Mouse (Mus musculus) midbrain, embryonic 16.5 days (tissue): ENCODE results near the gene Foxe3. TPM values are rescaled to one million over a fixed set of nuclear protein-coding genes. Genes with fewer than 3 reads are reported as not detected.
A peak's percentile ranks its signal among the peaks of the same experiment; 100 is the strongest.

Experiments used
- ATAC-seq: fragments of 200-750 bp; cut with Nextera tagmentation; 2 replicates; pipeline ENCODE4 v1.8.0; 2017; ENCODE audit warnings: moderate TSS enrichment
- H3K27ac ChIP-seq: fragments of 300-500 bp; sonication (generic); 2 replicates; pipeline ENCODE4 v1.5.1; 2014; ENCODE audit warnings: mild to moderate bottlenecking, low read length, mixed read lengths
- H3K27me3 ChIP-seq: fragments of 300-500 bp; sonication (generic); 2 replicates; pipeline ENCODE4 v1.6.1; 2014; ENCODE audit warnings: low read depth, low read length, mixed read lengths; ENCODE audit not compliant: control insufficient read depth, insufficient read depth
- H3K36me3 ChIP-seq: fragments of 300-500 bp; sonication (generic); 2 replicates; pipeline ENCODE4 v1.6.1; 2014; ENCODE audit warnings: mild to moderate bottlenecking, low read length, moderate library complexity, mixed read lengths; ENCODE audit not compliant: control insufficient read depth, insufficient read depth
- H3K4me1 ChIP-seq: fragments of 300-500 bp; sonication (generic); 2 replicates; pipeline ENCODE4 v1.6.1; 2014; ENCODE audit warnings: mild to moderate bottlenecking, low read length, mixed read lengths; ENCODE audit not compliant: control insufficient read depth, insufficient read depth
- H3K4me2 ChIP-seq: fragments of 300-500 bp; sonication (generic); 2 replicates; pipeline ENCODE4 v1.6.1; 2014; ENCODE audit warnings: mild to moderate bottlenecking, low read length, mixed read lengths
- H3K4me3 ChIP-seq: fragments of 300-500 bp; sonication (generic); 2 replicates; pipeline ENCODE4 v1.5.1; 2014; ENCODE audit warnings: low read depth, mild to moderate bottlenecking, low read length, moderate library complexity, mixed read lengths
- H3K9ac ChIP-seq: fragments of 300-500 bp; sonication (generic); 2 replicates; pipeline ENCODE4 v1.6.1; 2014; ENCODE audit warnings: low read depth, low read length, mixed read lengths
- H3K9me3 ChIP-seq: fragments of 300-500 bp; sonication (generic); replicated peaks from 2 replicates; pipeline ENCODE4 v1.6.1; 2014; ENCODE audit warnings: mild to moderate bottlenecking, low read length, mixed read lengths; ENCODE audit not compliant: control insufficient read depth, poor library complexity, severe bottlenecking
- WGBS: fragments of 180-500 bp; shearing (Covaris S2); extraction: QIAGEN DNeasy Blood & Tissue Kit; methylation state at CpG from one replicate; pipeline ENCODE4 v1.1.7; 2014; 5-methylcytosine and 5-hydroxymethylcytosine counted together
- polyA plus RNA-seq: library from polyadenylated mRNA; unstranded; fragments of >200 nt; fragmentation: Nextera tagmentation; extraction: Ambion mirVana; gene quantifications from 2 replicates; pipeline ENCODE4 v1.2.1, GENCODE M21; 2015

Foxe3 gene
- polyA plus RNA-seq, 1 experiment from 2014 or later, result not detected

GRCm38 (mm10) chr4:114902641-114903421, 23.0 kb downstream of the Foxe3 start:
- peaks cover 2% of the 10 kb centered on the region; the same call in 1 of the 2 replicates for H3K4me1 ChIP-seq
- H3K9ac ChIP-seq, result no peak overlapping the region
- peaks cover 62% of the 10 kb centered on the region for H3K27me3 ChIP-seq
- H3K4me3 ChIP-seq, result no peak overlapping the region
- WGBS, result under 1% methylated on average over 39 of the region's 39 CpGs
- no peak overlapping the region for H3K4me2 ChIP-seq
- no peaks in the 10 kb centered on the region for H3K9me3 ChIP-seq
- no peaks in the 10 kb centered on the region for H3K36me3 ChIP-seq
- no peak overlapping the region for H3K27ac ChIP-seq
- no peak for ATAC-seq

- Histone ChIP-seq H3K9me3 (no peaks in the 10 kb centered on the region), H3K4me2 (no peak overlapping the region), H3K36me3 (no peaks in the 10 kb centered on the region), H3K4me3 (no peak overlapping the region), H3K9ac (no peak overlapping the region), H3K4me1 (peaks cover 2% of the 10 kb centered on the region; the same call in 1 of the 2 replicates), H3K27me3 (peaks cover 66% of the 10 kb centered on the region), H3K27ac (no peak overlapping the region)
- no peak for ATAC-seq
- WGBS, result under 1% methylated on average over 42 of the region's 42 CpGs
These were observed 24.0 kb downstream of the Foxe3 start for GRCm38 (mm10) chr4:114901643-114902351.

- Histone ChIP-seq H3K4me1 (peaks cover 2% of the 10 kb centered on the region; the same call in 1 of the 2 replicates), H3K36me3 (no peaks in the 10 kb centered on the region), H3K27me3 (peaks cover 67% of the 10 kb centered on the region), H3K9ac (no peak overlapping the region), H3K4me3 (no peak overlapping the region), H3K27ac (no peak overlapping the region), H3K9me3 (no peaks in the 10 kb centered on the region), H3K4me2 (no peak overlapping the region)
- ATAC-seq, result no peak
- 1% methylated on average over 33 of the region's 33 CpGs for WGBS
These were observed 24.8 kb downstream of the Foxe3 start for GRCm38 (mm10) chr4:114900866-114901642.

GRCm38 (mm10) chr4:114899885-114900284, 25.9 kb downstream of the Foxe3 start:
- H3K27ac ChIP-seq, result no peak overlapping the region
- ATAC-seq, result no peak
- WGBS, result 5% methylated on average over 3 of the region's 3 CpGs
- H3K36me3 ChIP-seq, result no peaks in the 10 kb centered on the region
- H3K4me2 ChIP-seq, result no peak overlapping the region
- no peak overlapping the region for H3K4me3 ChIP-seq
- peaks cover 55% of the 10 kb centered on the region for H3K27me3 ChIP-seq
- peaks cover 2% of the 10 kb centered on the region; the same call in 1 of the 2 replicates for H3K4me1 ChIP-seq
- H3K9ac ChIP-seq, result no peak overlapping the region
- H3K9me3 ChIP-seq, result no peaks in the 10 kb centered on the region

DNA sequence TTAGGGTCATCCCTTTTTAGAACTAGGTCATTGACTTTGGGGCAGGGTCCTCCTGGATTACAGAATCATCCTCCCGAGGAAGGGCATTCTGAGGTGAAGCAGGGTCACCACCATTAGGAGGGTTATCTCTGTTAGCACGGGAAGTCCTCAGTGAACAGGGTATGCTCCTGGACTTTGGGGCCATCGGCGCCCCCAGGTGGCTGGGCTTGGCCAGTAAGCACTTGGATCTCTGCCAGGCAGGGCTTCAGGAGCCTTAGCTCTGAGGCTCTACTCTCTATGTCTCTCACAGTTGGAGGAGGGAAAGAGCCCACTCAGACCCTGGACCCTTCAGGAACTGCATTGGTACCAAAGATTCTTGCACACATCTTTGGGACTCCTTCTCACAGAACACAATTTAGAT, 28.0 kb downstream of the Foxe3 start:
- Histone ChIP-seq H3K9me3 (no peaks in the 10 kb centered on the region), H3K9ac (no peak overlapping the region), H3K4me3 (no peak overlapping the region), H3K27me3 (peaks cover 46% of the 10 kb centered on the region), H3K27ac (no peak overlapping the region), H3K4me2 (no peak overlapping the region), H3K4me1 (peaks cover 2% of the 10 kb centered on the region; the same call in 1 of the 2 replicates), H3K36me3 (no peaks in the 10 kb centered on the region)
- WGBS, result 13% methylated on average over 4 of the region's 4 CpGs
- no peak for ATAC-seq

GRCm38 (mm10) chr4:114882232-114882631, 43.6 kb downstream of the Foxe3 start:
- Histone ChIP-seq H3K9me3 (no peaks in the 10 kb centered on the region), H3K9ac (no peak overlapping the region), H3K4me2 (no peak overlapping the region), H3K4me3 (no peak overlapping the region), H3K36me3 (no peaks in the 10 kb centered on the region), H3K4me1 (no peaks in the 10 kb centered on the region), H3K27me3 (no peaks in the 10 kb centered on the region), H3K27ac (no peak overlapping the region)
- 71% methylated on average over 1 of the region's 1 CpGs for WGBS
- ATAC-seq, result no peak

DNA sequence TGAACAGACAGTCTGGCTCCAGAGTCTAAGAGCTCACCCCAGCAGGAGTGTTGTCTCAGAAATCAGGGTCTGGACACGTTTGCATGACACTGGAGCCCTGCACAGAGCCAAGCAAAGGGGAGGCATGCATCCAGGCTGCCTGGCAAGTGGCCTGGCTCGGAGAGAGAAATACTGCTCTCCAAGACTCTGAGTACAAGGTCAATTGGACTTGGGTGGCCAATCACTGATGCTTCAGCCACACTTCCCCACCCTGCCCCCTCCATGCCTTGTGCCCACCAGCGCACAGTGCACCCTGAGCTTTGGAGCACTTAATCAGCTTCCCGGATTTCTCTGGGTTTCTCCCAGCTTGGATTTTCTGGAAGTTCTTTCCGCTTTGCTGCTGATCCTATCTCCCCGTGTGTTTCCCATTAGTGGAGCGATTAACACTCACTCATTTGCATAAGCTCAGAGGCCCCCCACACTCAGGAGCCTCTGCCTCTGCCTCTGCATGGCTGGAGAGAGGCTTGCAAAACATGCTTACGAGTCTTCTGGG, 49.3 kb downstream of the Foxe3 start:
- Histone ChIP-seq H3K9me3 (no peaks in the 10 kb centered on the region), H3K4me2 (no peak overlapping the region), H3K36me3 (no peaks in the 10 kb centered on the region), H3K9ac (no peak overlapping the region), H3K27ac (no peak overlapping the region), H3K4me3 (no peak overlapping the region), H3K27me3 (no peaks in the 10 kb centered on the region; the same call in 1 of the 2 replicates), H3K4me1 (no peaks in the 10 kb centered on the region)
- 21% methylated on average over 8 of the region's 8 CpGs for WGBS
- peak; percentile 48 for ATAC-seq
